Mouse (Mus musculus) embryonic fibroblast, embryonic 13.5 days (primary cell): ENCODE data around the gene Ccdc38.

ENCODE experiments used
- CTCF ChIP-seq: IDR thresholded peaks from 2 replicates; pipeline ENCODE4 v1.5.1; 2011; ENCODE audit warnings: mild to moderate bottlenecking, control low read depth, low read length, moderate library complexity, borderline replicate concordance; ENCODE audit not compliant: insufficient read depth
- POLR2A ChIP-seq: IDR thresholded peaks from 2 replicates; pipeline ENCODE4 v1.6.1; 2011; ENCODE audit warnings: low read depth, mild to moderate bottlenecking, control low read depth, low read length, moderate library complexity

DNA sequence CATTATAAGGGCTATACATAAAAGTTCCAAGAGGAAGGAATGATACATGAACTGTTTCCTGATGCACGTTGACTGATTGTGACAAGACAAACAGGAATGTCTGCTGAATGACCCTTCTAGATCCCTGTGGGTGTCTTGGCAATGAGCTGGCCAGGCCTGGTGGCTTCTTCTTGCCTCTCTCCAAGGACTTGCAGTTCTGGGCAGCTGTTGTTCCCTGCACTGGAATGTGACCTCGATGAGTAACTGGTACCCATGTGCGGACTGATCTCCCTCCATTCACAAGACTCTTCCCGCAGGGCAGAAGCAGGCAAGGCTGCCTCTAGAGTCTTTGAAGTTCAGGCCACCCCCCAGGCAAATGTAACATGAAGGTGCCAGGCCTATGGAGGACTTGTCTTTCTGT, 55.4 kb downstream of the Ccdc38 start:
- TF ChIP-seq CTCF = no peak
- TF ChIP-seq POLR2A = no peak
